Mouse (Mus musculus) bone marrow, adult 2 months (tissue): ENCODE data around the gene Lrp10.

Source experiments
- CTCF ChIP-seq: fragments of 200-500 bp; IDR thresholded peaks from 2 replicates; pipeline ENCODE4 v1.5.1; 2011; ENCODE audit warnings: low read length, control low read depth; ENCODE audit not compliant: control insufficient read depth, insufficient read depth
- POLR2A ChIP-seq: fragments of 200-500 bp; IDR thresholded peaks from 2 replicates; pipeline ENCODE4 v1.6.1; 2011; ENCODE audit warnings: low read depth, mild to moderate bottlenecking, control low read depth, low read length, borderline replicate concordance; ENCODE audit not compliant: control insufficient read depth

DNA sequence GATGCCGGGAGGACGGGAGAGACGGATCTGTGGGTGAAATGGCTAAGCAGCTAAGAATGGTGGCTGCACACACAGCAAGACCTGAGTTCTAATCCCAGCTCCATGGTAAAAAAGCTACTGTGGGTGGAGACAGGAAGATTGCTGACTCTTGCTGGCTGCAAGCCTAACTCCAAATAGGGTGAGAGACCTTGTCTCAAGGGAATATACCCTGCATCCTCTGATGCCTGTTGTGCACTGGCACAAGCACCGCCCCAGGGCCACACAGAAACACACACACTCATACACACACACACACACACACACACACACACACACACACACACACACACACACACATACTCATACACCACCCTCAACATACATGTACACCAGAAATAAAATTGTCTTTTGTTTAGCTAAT, 47.1 kb upstream of the Lrp10 start:
- TF ChIP-seq CTCF = no peak
- TF ChIP-seq POLR2A = no peak
